Mouse (Mus musculus) ovary, postnatal 10 days (tissue): ENCODE results near the gene Gm21987.
"Not testable (repeated sequence)": the region's sequence is repeated elsewhere in the genome, so short reads cannot be mapped to it uniquely, and the experiment has no call there.

Experiments
- DNase-seq: peaks from one replicate; pipeline ENCODE4 v3.0.0; 2022; ENCODE audit warnings: low spot score

Gm21987 gene

DNA sequence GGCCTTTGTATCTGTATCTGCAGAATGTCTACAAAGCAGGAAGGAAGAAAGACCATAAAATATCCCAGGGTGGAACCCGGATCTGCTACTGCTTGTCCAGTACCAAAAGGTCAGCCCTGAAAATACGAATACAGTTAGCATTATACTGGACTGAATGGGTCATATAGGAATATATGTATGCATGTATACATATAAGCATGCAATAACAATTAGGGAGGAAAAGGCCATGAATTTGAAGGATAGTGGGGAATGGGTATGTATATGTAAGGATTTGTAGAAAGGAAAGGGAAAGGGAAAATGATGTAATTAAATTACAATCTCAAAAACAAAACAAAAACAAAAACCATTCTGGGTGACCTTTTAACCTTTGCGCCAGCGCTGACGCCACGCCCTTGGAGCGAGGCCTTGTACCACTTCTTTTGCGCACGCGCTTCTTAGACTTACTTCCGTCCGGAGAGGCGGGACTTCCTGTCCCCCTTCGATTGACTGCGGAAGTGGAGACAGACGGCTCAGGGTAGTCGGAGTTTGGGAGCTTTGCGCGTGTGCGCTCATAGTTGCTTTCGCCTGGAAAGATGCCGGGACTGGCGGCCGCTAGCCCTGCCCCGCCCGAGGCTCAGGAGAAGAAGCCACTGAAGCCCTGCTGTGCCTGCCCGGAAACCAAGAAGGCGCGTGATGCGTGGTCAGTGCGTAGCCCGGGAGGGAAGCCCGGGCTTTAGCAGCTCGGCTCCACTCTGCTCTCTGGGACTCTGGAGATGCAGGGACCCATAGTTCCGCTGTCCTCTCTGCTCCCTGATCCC is at the start of gene Gm21987, which contains the start of gene Cox17:
Gene Gm21987 (plus strand): TSS at position 512 of the 797 bp plus-strand sequence.
Gene Cox17 (plus strand): TSS at position 463 of the 797 bp plus-strand sequence.
- peak; percentile 61 for DNase-seq

DNA sequence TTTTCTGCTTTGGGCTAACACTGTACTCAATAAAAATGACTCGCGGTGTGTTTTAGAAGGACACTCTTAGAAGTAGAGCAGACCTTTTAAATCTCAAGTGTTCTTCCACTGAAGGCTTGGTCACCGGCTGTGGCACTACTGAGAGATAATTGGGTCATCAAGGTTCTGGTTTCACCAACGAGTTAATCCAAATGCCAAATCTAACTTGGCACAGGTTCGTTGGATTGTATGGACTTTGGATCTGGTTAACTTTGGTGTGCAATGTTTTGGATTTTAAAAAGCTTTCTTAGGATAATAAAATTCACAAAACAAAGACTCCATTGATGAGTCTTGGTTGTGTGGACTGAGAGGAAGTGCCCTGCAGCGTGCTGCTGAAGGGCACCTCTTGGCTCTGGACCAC is 48.4 kb upstream of the Gm21987 start:
- no peak for DNase-seq

DNA sequence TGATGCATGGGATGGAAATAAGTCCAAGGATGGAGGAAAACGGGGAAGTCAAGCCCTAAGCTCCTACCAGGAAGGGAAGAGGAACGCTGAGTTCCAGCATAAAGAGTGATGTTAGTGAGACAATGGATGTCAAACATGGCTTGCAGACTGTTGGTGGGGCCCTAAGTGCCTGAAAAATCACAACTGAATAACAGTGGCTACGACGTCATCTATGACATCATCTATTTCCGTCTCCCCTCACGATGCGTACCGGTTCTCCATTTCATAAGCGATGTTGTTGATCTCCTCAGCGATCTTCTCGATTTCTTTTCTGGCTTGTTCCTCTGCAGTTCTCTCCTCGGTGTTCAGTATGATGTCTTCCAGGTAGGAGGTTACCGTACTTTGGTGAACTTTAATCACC is 44.5 kb upstream of the Gm21987 start:
- no peak for DNase-seq

DNA sequence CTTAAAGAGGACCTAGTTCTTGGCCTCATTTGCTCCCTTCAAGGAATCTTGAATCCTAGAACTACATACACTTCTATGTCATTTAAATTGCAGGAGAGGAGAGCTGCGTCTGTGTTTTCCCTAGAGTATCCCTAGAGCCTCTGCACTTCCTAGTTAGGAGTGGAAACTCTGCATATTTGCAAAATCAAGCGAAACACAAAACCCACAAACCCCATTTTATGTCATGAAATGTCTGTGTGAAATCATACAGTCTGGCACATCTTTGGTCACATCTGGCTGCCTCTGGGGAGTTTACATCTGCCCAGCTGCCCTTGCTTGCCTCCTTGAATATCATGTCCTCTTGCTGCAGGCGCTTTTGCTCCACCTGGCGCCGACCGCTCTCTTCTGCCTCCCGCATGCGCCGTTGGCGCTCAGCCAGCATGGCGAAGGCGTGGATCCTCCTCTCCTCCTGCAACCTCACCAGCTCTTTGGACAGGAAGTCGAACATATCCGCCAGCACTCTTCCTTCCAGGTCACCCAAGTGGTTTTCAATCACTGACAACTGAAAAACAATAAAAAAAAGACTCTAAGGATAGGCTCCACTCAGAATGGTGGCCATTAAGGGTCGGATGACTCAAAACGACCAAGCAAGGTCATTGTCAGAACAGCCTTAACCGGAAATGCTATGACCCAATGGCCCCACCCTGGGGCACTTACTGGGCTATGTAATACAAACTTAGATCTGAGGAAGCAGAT is 42.2 kb upstream of the Gm21987 start:
- no peak for DNase-seq

DNA sequence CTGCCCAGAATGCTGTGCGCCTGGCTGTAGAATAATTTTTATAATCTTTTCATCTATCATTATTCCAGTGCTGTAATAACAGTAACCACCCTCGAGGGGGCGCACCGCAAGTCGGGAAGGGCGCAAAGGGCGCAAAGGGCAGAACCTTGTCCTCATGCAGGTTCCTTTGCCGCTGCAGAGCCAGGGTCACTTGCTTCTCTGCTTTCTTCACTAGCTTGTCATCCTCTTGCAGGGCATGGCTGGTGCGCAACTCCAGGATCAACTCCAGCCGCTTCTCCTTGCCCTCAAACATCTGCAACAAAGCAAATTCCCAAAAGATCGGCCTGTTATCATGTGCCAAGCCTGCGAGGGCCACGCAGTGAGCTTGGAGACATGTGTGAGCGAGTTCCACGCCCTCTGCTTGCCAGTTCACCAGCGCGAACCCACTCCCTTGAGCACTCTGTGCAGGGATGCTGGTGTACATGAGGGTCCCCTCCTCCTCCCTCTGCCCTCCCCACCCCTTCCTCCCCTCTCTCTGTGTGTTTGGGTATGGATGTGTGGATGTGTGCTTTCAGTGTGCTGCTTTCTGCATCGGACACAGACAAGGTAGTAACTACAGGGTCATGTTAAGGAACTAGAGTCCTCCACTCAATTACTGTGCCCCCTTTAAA is 40.1 kb upstream of the Gm21987 start:
- no peak for DNase-seq

DNA sequence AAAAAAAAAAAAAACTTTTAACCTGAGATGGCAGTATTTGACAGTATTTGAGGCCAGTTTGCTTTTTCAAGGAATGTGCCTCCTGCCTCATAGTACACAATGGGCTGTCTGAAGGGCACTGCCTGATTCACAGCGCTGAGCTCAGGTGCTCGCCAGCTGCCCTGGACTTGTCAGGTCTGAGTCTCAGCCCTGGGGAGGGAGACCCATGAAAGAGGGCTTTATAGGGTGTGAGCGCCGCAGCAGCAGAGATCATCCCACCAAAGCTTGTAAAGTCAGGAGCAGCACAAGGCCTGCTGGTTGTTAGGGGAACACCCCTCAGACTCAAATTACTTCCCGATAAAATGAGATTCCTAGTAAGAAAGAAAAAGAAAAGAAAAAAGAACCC is 39.6 kb upstream of the Gm21987 start:
- DNase-seq, result no peak

DNA sequence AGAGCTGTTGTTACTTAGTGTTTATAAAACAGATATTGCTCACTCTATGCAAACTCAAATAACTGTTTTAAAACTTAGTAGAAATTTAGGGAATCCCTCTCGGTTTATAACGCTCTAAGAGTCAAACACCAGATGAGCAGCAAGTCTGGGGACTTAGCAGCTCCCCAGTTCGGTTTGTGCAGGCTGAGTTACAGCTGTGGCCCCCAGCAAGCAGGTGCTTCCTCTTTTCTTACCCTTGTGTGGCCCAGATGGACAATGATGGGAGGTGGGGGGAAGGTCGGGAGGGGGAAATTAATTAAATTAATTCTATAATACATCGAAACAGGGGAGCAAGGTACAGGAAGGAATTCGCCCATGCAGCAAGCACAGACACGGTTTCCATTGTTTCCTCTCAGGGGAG is 39.2 kb upstream of the Gm21987 start:
- DNase-seq, result no peak

DNA sequence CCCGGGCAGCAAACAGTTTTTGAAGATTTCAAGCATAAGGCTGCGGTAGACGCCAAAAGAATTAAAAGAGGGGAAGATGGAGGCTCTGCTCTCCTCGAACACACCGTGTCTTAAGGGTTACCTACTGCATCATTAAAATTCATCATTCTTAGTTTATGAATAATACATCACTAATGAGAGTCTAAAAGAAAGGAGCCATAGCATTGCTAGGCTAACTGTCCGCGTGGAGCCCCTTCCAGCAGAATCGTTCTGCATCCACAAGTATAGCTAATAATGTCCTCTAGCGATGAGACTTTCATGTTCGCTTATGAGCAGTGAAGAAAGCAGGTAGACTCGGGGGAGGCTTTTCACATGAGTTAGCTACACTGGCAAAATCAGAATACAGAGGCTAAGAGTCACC is 38.6 kb upstream of the Gm21987 start:
- DNase-seq, result no peak

DNA sequence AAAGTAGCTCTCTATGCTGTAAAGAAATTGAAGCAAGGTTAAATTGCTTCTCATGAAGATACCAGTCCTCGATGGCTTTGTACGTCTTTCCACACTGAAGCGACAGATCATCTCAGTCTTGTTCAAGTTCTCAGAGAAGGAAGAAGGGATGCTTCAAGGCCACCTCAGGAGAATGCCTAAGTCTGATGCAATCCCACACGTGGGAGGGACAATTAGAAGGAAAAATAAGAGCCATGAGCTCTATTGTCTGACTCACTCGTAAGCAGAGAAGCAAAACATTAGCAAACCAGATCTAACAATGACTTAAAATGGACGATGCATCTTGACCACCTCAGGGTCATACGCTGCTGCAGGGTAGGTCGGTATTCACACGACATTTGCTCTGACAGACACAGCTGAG is 28.3 kb upstream of the Gm21987 start:
- DNase-seq, result no peak

DNA sequence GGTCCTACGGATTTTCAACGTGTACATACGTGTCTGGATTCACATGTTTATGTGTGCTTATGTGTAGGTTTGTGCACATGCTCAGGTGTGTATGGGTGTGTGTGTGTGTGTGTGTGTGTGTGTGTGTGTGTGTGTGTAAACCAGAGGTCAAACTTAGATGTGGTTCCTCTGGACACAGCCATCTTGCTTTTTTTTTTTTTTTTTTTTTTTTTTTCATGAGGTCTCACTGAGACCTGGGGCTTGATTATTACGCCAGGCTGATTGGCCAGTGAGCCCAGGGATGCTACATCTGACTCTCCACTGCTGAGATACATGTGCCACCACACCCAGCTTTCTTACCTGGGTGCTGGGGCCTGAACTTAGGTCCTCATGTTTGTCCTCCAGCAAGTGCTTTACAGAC is 27.8 kb upstream of the Gm21987 start:
- DNase-seq, result no peak

DNA sequence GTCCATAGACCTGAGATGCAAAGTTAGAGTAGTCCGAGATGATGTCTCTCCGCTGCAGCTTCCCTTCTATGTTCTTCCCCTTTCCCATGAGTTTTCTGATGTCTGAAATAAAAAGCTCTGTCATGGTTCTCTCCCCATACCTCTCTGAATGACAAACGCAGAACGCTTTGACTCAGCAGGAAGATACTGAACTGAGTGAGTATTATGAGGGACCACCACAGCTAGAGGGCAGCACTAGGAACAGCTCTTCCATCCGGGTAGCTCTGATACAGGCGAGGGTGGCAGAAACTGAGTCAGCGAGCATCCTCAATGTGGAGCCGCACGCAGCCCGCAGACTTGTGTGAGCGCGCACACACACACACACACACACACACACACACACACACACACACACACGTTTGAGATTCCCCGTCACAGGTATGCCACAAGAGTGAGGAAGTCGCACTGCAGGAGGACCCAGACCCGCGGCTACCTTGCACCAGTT is 25.3 kb upstream of the Gm21987 start:
- DNase-seq, result no peak

DNA sequence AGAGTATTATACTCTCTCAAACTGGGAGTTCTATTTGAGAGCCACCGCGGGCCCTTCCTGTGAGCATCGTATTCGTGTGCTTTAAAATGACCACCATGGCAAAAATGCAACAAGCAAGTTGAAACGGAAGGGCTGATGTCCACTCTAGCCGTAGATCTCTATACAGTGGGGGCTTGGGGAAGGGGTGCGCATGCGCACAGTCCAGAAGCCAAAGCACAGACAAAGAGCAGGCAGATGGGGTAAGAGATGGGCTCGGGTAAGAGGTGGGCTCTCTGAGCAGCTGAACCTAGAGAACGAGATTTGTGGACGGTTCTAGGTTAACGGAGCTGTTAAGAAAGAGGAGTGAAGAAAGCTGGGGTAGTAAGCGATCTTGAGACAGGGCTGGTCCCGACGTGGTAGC is 22.5 kb upstream of the Gm21987 start:
- no peak for DNase-seq

DNA sequence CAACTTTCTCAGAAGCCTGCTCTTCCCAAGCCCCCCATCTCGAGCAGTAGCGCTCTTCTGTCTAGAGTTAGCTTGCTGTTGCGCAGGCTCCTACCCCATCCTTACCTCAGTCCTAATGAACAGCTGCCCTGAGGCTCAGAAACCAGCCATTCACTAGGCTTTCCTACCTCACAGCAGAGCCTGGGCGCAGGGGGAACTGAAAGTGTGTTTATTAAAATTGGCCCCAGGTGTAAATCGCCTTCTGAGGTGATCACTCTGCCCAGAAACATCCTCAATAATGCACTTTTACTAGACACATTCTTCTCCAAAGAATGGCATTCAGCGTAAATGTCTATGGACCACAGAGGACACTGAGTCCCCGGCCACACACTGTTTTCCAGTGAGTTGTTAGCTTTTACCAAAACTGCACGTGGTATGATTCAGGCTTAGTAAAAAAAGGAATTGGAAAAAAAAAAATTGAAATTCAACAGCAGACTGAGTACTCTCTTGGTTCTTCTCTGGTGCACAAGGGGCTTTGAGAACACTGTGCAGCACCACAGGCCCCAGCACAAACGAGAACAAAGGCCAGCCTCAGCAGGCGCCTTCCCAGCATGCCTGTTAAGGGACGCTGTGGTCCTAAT is 20.0 kb upstream of the Gm21987 start:
- no peak for DNase-seq

DNA sequence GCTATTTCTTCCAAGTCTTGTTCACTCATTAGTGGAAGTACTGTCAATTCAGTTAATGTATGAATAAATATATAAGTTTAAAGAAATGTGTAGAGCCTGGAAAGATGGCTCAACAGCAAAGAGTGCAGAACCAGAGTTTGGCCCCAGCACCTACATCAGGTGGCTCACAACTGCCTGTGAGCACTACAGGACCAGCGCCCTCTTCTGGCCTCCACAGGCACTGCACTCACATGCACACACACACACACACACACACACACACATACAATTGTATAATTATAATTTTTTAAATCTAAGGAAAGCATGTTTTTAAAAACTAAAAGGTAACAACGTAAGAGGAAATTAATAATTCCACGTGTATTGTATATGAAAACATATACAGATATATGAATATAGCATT is 17.5 kb upstream of the Gm21987 start:
- DNase-seq, result no peak

DNA sequence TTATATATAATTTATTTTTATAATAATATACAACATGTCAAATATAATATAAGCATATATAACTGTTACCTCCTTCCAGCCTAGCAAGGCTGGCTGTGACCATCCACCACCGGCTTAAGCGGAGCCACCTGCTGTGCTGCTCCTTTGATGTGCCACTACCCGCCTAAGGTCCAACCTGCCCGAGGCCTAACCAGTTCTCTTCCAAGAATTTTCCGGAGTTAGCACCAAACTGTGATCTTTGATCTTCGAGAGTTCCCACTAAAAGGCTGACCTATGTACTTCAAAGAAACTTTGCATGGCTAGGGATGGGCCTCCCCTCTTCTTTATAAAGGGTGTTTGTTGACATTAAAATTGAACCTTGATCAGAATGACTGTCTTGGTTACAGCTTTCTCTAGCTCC is 12.4 kb upstream of the Gm21987 start:
- DNase-seq, result no peak

DNA sequence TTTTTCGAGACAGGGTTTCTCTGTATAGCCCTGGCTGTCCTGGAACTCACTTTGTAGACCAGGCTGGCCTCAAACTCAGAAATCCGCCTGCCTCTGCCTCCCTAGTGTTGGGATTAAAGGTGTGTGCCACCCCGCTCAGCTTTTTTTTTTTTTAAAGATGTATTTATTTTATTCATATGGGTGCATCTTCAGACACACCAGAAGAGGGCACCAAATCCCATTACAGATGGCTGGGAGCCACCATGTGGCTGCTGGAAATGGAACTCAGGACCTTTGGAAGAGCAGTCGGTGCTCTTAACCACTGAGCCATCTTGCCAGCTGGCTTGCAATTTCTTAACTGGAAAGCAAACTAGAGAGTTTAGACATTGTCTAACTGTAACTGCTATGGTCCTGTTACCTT is 8.8 kb upstream of the Gm21987 start:
- DNase-seq, result not testable (repeated sequence)

DNA sequence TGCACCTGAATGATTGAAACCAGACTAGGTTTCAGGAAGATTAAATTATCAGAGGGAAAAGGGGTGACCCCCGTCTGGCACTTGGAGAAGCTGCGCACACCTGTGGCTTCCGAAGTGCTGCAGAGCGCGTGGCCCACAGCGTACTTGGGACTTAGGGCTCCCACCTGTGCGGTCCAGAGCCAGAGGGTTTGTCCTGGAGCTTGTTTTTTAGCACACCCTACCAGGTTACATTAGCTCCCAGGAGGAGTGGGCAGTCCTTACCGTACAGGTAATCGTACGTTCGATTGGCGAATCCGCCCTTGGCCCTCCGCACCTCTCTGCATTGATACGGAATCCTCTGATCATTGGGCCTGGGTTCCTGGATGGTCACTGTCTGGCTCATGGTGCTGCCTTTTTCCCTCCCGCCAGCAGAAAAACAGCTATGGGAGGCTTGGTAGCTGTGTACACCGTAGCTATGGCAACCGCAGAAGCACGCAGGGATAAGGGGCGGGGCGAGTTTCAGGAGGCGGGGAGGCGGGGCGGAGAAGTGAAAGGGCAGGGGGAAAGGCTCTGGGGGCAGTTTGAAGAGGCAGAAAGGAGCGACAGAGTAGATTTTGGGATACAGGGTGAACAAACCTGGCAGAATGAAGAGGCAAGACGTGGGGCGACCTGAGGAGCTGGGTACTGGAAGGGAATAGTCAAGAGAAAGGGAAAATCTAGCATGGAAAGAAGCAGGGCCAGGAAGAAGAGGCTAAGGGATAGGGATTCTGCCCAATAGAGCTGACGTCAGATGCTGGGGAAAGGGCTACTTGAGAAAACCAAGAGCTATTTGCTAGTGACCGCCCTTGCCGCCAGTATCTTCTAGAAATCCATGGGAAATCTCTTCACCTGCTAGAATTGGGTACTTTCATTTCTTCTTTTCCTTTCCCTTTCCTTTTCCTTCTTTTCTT is 5.2 kb upstream of the Gm21987 start, which contains the start of gene Maats1:
Gene Maats1 (minus strand): TSS at position 748 of the 929 bp plus-strand sequence.
- DNase-seq, result peak; percentile 26

DNA sequence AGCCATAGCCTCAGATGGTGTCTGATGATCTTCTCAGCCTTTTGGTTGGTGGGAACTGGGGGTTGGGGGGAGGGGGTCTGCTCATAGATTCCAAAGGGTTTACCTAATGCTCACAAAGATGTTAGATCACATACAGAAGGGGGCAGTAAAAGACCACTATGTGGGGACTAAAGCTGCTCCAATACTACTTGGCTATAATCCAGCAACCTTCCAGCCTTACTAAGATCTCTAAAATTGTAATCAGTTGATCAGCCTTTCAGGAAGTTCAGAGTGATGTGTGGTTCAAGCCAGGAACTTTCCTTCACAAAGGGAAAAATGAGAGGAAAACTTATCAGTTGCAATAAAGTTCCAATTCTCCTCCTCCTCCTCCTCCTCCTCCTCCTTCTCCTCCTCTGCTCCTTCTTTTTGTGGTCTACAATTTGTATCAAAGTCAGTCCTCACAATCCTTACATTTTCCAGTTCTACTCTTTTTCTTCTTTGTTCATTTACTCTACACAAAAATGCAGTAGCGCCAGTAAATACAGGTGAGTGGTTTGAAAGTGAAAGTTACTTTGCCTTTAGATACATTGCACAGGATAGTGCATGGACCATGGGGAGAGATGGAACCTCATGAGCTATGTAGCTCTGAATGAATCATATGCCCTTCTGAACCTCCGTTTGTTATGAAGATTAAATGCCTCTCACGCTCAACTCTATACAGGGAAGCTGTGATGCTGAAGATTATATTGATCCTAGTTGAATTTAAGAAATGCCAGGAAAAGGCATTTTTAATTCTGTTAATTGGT is 1.7 kb upstream of the Gm21987 start:
- DNase-seq, result no peak

DNA sequence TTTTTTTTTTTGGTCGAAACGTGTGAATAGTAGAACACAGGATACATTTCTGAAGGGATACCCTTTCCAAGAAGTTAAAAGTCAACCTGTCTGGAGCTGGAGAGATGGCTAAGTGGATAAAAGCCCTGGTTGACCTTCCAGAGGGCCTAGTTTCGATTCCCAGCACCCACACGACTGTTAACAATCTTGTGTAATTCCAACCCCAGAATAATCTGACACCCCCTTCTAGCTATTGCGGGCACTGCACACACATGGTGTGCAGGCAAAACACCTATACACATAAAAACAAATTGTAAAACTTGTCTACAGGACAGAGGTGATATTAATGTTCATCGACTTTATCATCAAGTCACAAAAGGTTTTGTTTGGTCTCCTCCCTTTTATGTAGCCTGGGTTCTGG is 748 bp downstream of the Gm21987 start:
- DNase-seq, result no peak

DNA sequence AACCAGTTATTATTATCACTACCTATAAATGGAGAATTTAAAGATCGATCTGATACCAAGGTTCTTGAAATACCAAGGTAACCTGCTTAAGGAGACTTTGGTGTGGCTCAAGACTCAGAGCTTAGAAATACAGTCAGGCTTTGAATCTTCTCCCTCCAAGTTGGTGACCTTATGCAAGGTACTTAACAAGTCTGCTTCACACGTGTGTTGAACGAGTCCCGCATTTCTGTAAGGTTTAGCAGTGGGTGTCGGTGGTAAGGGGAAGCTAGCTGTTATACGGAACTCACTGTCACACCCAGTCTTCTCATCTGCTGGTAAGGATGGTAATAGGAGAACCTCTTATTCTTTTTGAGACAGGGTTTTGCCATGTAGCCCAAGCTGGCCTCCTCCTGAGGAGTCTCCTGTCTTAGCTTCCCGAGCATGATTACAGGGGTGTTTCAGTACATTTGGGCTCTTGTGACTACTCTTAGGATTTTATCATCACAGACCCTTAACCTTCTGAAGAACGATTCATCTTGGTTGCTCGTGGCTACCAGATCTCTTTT is 1.4 kb downstream of the Gm21987 start:
- DNase-seq, result no peak
